Mouse (Mus musculus): ENCODE measurements around the gene Bscl2.
A peak's percentile ranks its signal among the peaks of the same experiment; 100 is the strongest.

DNA sequence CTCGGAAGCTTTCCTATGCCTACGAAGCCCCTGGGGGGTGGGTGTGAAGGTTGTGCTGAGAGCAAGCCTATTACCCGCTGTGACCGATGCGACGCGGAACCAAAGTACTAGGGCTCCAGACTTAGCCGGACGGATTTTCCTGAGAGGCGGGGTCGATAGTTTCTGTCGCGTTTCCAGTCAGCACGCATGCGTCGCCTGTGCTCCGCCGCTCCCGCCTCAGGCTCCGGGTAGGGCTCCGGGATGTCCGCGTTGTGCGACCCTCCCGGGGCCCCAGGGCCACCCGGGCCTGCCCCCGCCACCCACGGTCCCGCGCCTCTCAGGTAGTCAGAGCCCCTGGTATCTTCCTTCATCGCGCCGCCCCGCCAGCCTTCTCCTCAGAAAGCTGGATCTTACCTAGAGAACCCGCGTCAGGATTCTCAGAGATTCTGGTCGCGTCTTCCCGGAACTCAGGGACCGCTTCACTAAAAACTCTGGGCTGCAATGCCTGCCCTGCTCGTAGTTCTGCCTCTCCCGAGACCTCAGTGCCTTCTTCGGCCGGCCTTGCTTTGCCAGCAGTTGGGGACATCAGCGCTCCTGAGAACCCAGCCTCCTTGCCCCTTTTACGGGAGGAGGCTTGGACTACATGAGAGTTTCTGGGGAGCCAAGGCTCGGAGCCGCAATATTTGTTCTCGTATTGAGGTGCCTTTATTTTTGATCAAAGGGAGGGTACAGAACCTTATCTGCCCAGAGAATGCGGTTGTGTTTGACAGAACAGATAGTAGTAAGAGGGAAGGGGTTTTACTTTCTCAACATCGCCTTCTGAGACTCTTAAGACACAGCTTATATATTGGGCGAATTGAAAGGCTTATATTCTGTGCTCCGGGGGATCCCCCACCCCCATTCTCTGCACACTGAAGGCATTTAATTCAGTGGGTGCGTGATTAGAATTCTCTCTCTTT, 55.8 kb downstream of the Bscl2 start, which contains the start of gene Ints5:
- TF ChIP-seq CTCF (IDR thresholded peaks at IDR 0.05; ENCODE audit: insufficient read depth, low read length) (no peak), POLR2A (IDR thresholded peaks at IDR 0.05; ENCODE audit: borderline replicate concordance, extremely low read depth, low read depth, low read length) (peak; percentile 84; the same call in 1 of the 2 replicates)
